Mouse (Mus musculus) monocyte, adult 5-6 weeks (primary cell): Measurements from ENCODE around the gene Mtor. TPM values are rescaled to one million over a fixed set of nuclear protein-coding genes. Genes with fewer than 3 reads are reported as not detected.

Source experiments
- ATAC-seq: fragments of 153-309, 156-312 bp; replicated peaks from 2 replicates; pipeline ENCODE4 v1.8.0; 2017; ENCODE audit warnings: mild to moderate bottlenecking; ENCODE audit not compliant: low TSS enrichment, insufficient number of reproducible peaks, severe bottlenecking, poor library complexity, low FRiP score
- total RNA-seq: library from RNA; stranded (forward); fragments of 200-1000, 200-491, 200-594 nt; gene quantifications from 3 replicates; pipeline ENCODE4 v1.2.3, GENCODE M21; 2017

Gene Mtor
- total RNA-seq, 1 experiment from 2014 or later: 14.9 TPM

GRCm38 (mm10) chr4:148472436-148473174 lies 24.2 kb downstream of the Mtor start:
- ATAC-seq: no peak

DNA sequence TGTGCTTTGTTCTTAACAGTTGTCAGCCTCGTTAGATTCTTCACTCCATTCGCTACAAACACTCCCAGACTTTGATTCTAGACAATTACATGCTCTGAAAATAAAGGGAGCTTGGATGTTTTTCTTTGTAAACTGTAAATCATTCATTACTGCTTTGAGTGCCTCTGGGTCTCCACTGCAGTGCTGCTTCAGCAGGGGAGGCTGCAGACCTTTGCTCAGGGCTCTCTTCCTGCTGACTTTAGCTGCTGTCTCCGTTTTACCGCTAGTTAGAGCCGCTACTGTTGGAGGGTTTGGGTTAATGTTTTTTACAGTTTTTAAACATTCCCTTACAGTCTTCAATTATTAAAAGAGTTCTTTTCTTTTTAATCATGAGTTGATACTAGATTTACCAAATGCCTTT lies 25.1 kb downstream of the Mtor start:
- ATAC-seq: no peak

GRCm38 (mm10) chr4:148480245-148480644 lies 31.8 kb downstream of the Mtor start:
- ATAC-seq: no peak

GRCm38 (mm10) chr4:148481557-148482168 lies 33.3 kb downstream of the Mtor start:
- no peak for ATAC-seq

GRCm38 (mm10) chr4:148484511-148484910 lies 36.1 kb downstream of the Mtor start:
- no peak for ATAC-seq

- no peak for ATAC-seq
These were observed 39.4 kb downstream of the Mtor start for GRCm38 (mm10) chr4:148487841-148488240.

- no peak for ATAC-seq
These were observed 42.1 kb downstream of the Mtor start for GRCm38 (mm10) chr4:148490502-148490901.

DNA sequence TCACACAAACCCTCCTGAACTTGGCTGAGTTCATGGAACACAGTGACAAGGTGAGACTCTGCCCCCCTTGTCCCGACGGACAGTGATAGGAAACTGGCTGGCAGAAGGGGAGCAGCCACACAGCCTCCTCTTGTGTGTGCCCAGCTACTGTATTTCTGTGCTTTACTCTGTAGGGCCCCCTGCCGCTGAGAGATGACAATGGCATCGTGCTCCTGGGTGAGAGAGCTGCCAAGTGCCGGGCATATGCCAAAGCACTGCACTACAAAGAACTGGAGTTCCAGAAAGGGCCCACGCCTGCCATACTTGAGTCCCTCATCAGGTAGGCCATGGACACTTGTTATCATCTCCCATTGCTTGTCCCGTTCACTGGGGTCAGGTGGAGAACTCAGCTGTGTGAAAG lies 43.0 kb downstream of the Mtor start:
- ATAC-seq: no peak

DNA sequence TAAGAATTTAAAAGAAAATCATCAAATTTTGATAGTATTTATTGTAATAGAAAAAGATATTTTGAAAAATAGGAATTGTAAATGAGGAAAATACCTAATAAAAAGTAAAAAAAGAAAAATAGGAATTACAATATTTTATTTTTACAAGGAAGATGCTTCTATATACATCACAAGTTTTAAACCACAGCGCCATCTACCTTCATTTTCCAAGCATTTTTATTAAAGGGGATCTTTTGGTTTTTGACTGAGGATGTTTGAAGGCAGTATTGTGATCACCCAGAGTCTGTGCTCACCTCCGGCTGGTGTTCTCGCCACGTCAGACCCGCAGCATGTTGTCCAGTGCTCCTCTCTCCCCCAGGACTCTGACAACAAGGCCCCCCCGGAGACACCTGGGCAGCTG lies 46.7 kb downstream of the Mtor start:
- no peak for ATAC-seq

DNA sequence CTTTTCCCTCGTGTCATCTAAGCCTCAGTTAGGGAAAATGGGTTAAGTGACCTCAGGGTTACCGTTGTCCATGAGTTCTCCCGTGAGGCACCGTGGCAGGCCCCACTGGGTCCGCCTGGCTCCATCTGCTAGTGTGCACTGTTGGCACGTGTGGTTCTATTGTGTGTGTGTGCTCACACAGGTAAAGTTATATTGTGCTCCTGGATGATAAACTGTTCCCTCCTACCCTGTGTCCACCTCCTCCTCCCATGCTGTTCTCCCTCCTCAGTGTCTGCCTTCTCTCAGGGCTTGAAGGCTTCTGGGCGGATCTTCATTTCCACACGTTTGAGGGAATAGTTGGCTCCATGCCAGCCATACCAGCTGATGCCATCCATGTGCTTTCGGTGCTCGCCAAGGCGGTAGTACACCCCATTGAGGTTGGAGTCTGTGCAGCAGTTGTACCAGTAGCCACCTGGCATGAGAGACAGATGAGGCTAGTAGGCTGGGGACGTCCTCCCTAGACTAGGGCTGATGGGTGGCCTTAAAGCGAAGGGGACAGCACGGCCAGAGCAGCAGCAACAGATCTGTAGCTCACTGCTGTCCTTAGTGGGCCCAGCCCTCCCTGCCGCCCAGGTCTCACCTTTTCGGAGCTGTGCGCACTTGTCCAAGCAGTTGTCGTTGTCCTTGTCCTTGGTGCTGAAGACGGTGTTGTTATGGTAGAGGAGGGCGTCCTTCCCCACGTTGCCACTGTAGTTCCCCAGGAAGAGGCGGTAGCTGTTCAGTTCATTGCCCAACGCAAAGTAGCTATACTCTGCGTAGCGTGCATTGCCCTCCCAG lies 47.7 kb downstream of the Mtor start:
- ATAC-seq: 0 out of 2 replicates have a peak, but pooled peaks have one; percentile 10

DNA sequence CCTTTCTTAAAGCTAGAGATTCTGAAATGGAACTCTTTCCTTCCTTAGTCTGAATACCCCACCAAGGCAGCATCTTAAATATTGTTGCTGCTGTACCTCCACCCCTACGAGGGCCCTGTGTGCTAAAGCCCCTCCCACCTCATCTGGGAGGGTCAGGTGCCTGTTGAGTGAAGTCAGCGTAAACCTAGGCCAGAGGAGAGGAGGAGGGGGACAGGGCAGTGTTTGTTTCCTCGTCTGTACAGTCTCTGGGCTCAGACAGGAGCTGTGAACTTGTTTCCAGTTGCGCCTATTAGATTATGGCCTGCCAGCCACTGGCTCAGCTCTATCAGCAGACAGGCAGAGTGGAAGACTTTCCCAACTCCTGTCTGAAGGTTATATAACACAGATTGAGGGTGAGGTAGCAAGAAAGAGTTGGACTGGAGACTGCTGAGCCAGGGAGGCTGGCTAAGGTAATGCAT lies 52.0 kb downstream of the Mtor start, which contains the start of gene Angptl7:
Gene Angptl7 (minus strand): TSS at position 51 of the 458 bp plus-strand sequence.
- ATAC-seq: no peak

DNA sequence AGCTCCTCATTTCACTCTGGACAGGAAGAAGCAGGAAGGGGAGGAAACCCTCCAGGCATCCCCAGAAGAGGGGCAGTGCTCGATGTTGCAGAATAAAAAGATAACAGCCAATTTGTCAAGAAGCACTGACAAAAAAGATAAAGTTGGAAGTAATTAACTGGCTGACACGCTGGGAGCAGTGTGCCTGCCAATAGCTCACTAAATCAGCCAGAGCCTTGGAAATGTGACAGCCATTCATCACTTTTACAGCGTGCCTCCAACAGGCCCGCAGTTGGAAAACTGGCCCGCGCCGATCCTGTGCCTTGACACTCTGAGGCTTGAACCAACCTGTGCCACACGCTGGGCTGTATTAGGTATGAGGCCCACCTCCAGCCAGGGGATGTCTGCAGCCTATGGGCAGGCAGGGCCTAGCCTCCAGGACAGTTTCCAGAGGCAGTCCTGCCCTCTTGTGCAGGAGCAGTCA lies 56.1 kb downstream of the Mtor start:
- ATAC-seq: no peak

- no peak for ATAC-seq
These were observed 59.2 kb downstream of the Mtor start for GRCm38 (mm10) chr4:148507585-148507984.

- no peak for ATAC-seq
These were observed 59.9 kb downstream of the Mtor start for GRCm38 (mm10) chr4:148508084-148508849.

DNA sequence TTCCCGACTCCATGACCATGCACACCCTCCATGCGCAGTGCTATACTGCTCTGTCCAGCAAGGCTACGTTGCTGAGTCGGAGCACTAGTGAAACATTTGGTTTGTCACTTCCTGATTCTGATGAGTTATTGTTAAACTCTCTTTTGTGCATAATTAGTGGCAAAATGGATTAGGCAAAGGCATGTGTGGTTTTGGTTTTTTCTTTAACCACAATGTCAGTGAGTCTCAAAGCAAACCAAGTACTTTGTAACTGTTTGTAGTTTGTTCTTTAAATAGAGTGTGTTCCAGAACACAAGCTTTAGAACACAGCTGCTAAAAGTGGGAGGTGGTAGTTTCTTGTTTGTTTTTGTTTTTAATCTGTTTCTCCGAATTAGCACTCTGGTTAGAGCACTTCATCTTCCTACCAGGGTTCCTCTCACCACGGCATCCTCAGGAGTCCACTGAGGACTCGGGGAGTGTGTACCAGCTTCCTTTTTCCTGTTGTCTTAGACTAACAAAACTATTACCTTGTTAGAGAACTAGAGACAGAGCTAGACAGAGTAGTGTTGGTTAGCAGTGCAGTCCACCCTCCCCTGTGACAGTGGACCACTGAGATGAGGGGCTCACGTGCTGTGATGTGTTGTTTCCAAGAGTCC lies 61.2 kb downstream of the Mtor start:
- no peak; the same call in 1 of the 2 replicates for ATAC-seq

DNA sequence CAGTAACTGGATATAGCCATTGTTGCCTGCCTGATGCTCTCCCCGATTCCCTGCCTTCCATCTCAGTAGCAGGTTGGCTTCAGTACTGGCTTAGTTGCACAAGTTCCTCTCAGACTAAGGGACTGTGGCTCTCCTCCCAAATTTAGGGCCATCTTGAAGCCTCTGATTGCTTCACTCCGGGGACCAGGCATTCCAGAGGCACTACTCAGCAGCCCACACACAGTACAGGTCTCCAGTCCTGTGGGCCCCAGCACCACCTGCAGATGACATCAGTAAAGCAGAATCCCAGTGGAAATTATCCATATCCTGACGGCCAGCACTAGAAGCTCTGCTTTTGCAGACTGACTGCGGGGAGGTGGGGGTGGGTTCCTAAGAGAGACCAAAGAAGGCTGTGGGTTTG lies 62.3 kb downstream of the Mtor start:
- ATAC-seq: no peak

- ATAC-seq: no peak
These were observed 62.9 kb downstream of the Mtor start for GRCm38 (mm10) chr4:148511334-148511733.

DNA sequence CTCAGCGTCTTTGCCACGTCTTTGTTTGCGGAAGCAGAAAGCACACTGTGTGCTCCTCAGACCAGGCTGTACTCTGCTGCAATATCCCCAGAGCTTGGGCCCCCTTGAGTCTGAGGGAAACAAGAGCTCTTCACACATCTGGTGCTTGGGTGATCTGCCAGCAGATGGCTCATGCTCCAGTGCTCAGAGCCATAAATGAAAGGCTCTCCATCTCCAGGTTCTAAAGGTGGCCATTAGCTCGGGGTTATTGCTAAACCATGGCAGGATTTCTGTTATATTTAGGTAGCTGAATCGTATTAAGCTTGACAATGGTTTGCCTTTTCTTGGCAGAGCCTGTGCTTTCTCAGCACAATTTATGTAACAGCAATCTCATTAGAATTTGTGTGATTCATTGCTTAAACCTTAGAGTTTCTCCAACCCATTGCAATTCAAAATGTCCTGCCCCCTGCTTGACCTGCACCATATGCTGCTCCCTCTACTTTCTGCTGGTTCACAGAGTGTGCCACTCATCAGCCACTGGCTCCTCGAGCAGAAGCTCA lies 64.7 kb downstream of the Mtor start:
- ATAC-seq: no peak
